Mouse (Mus musculus) kidney, adult 2 months (tissue): ENCODE measurements around the gene Muc15. TPM values are rescaled to one million over a fixed set of nuclear protein-coding genes. Genes with fewer than 3 reads are reported as not detected.

ENCODE experiments used
- DNase-seq: peaks from one replicate; pipeline ENCODE4 v3.0.0; 2021
- H3K27ac ChIP-seq: fragments of 200-500 bp; 2 replicates; pipeline ENCODE4 v1.5.1; 2012; ENCODE audit warnings: low read depth, low read length, control low read depth, inconsistent platforms; ENCODE audit not compliant: insufficient read depth
- H3K27me3 ChIP-seq: fragments of 200-500 bp; replicated peaks from 2 replicates; pipeline ENCODE4 v1.6.1; 2012; ENCODE audit warnings: mild to moderate bottlenecking, moderate library complexity, low read length, inconsistent platforms; ENCODE audit not compliant: control insufficient read depth, insufficient read depth
- H3K36me3 ChIP-seq: fragments of 200-500 bp; 2 replicates; pipeline ENCODE4 v1.6.1; 2012; ENCODE audit warnings: mild to moderate bottlenecking, moderate library complexity, low read length, inconsistent platforms; ENCODE audit not compliant: control insufficient read depth, insufficient read depth
- H3K4me1 ChIP-seq: fragments of 200-500 bp; 2 replicates; pipeline ENCODE4 v1.6.1; 2011; ENCODE audit warnings: low read length; ENCODE audit not compliant: control insufficient read depth, insufficient read depth
- H3K4me3 ChIP-seq: fragments of 200-500 bp; 2 replicates; pipeline ENCODE4 v1.5.1; 2011; ENCODE audit warnings: mild to moderate bottlenecking, low read depth, low read length, control low read depth; ENCODE audit not compliant: insufficient read depth
- CTCF ChIP-seq: fragments of 200-500 bp; conservative IDR thresholded peaks from 2 replicates; pipeline ENCODE4 v1.5.1; 2011; ENCODE audit warnings: low read depth, mild to moderate bottlenecking, control low read depth, low read length, moderate library complexity, mixed read lengths; ENCODE audit not compliant: insufficient read depth, insufficient read length
- POLR2A ChIP-seq: fragments of 200-500 bp; IDR thresholded peaks from one replicate; pipeline ENCODE4 v1.6.1; 2011; ENCODE audit warnings: low read depth, low read length, control low read depth
- WGBS: fragments of 180-500 bp; shearing (Covaris S2); methylation state at CpG from one replicate; pipeline ENCODE4 v1.1.7; 2018; 5-methylcytosine and 5-hydroxymethylcytosine counted together
- polyA plus RNA-seq: library from polyadenylated mRNA; depleted of rRNA; stranded (reverse); fragments of >200 nt; gene quantifications from 2 replicates; pipeline ENCODE4 v1.2.3, GENCODE M21; 2012; rRNA removed

Muc15 gene
- 0.03 TPM in 1 of 2 replicates, not detected in the other for polyA plus RNA-seq

DNA sequence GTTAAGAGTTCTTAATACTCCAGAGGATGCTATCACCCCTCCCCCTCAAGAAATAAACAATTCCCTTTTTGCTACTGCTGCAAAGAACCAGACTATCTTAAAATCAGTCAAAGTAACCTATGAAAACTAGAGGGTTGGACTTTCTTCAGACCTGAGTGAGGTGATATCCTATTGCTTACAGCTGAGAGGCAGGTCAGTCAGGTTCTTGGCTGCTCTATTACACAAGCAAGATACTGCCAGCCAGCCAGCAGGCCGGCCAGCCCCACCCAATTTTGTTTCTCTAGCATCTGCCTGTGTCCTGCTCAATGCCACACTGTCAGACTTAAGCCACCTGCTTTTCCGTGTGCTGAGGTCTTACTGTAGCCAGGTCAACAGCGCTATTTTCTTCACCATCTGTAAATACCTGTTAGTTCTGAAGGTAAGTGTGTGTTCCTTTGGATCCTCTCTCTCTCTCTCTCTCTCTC lies at the start of gene Muc15:
Muc15 (plus strand) TSS at position 51 of the 464 bp plus-strand sequence.
- H3K4me3 ChIP-seq: no peak within 1 kb of the TSS
- no peak for DNase-seq
- H3K36me3 ChIP-seq: no peaks in the 10 kb centered on the region
- TF ChIP-seq POLR2A: no peak
- no peak for TF ChIP-seq CTCF
- H3K27ac ChIP-seq: no peak within 1 kb of the TSS
- H3K4me1 ChIP-seq: no peaks in the 10 kb centered on the region
- H3K27me3 ChIP-seq: no peaks in the 10 kb centered on the region
- 35% methylated on average over 3 of the region's 3 CpGs for WGBS

DNA sequence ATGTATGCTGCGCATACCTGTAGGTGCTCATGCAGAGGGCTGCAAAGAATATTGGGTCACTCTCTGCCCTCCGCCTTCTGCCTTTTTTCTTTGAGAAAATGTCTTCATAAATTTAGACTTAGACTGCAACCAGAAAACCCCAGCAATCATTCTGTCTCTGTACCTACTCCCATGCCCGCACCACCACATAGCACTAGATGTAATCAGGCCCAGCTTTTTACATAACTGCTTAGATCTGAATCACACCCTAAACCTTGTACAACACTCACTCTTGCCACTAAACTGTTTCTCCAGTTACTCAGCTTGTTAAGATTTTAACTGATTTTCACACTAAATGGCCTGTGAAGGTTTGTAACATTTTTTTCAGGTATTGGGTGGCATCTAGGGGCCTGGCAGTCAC lies 11.7 kb upstream of the Muc15 start:
- H3K27me3 ChIP-seq: no peaks in the 10 kb centered on the region
- no peaks in the 10 kb centered on the region for H3K4me1 ChIP-seq
- whole genome bisulfite sequencing: 92% methylated on average over 3 of the region's 3 CpGs
- no peak overlapping the region for H3K27ac ChIP-seq
- DNase-seq: no peak
- H3K4me3 ChIP-seq: no peak overlapping the region
- no peaks in the 10 kb centered on the region for H3K36me3 ChIP-seq
- no peak for TF ChIP-seq POLR2A
- no peak for TF ChIP-seq CTCF

DNA sequence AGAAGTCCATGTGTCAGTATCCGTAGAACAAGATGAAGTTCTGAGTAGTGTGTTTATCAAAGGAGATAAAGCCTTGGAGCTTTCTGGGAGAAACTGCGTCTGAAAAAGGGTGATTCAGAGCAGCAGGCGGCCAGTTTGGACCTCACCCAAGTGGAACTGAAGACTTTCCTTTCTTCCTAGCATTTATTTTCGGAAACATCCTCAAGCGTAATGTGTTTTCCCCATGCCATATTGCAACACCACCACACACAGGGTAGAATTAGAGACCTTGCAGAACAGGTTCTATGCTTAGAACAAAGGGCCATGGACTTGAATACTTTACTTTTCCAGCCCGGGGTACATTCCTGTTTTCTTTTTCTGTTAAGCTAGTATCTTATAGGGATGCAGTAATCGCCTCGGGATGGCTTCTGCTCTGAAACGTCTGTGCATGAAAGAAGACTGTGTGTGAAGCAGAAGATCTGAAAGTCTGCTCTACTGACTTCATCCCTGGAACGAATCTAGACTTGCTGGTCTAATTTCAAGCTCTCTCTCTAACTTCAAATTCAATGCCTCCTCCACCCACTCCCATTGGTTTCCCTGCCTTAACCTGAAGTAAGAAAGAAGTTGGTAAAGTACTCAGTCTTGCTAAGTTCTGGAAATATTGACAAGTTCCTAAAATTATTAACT lies 11.0 kb upstream of the Muc15 start:
- no peak for DNase-seq

DNA sequence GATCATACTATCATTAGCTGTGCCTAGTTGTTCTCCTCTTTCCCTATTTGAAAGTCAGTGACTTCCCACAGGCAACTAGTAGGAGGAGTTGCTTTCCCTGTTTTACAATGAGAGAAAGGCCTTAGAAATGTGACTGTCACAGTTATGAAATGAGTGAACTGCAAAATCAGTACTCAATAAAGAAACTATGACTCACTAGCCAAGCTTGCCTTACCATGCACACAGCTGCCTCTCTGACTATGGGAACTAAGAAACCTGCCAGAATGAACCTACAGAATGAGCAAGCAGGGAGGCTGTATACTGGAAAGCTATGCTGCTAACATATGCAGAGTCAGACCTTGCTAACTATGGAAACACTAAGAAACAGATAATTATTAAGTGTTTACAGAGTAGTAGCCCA lies 2.1 kb upstream of the Muc15 start:
- DNase-seq: no peak
- H3K27me3 ChIP-seq: no peaks in the 10 kb centered on the region
- no peaks in the 10 kb centered on the region for H3K36me3 ChIP-seq
- H3K27ac ChIP-seq: no peak overlapping the region
- H3K4me1 ChIP-seq: no peaks in the 10 kb centered on the region
- TF ChIP-seq CTCF: no peak
- TF ChIP-seq POLR2A: no peak
- H3K4me3 ChIP-seq: no peak overlapping the region

More for the DNA sequence above, 11.0 kb upstream of the Muc15 start:
- H3K27me3 ChIP-seq: no peaks in the 10 kb centered on the region
- WGBS: 68% methylated on average over 10 of the region's 10 CpGs
- H3K4me3 ChIP-seq: no peak overlapping the region
- TF ChIP-seq CTCF: no peak
- TF ChIP-seq POLR2A: no peak
- H3K4me1 ChIP-seq: no peaks in the 10 kb centered on the region
- no peak overlapping the region for H3K27ac ChIP-seq
- H3K36me3 ChIP-seq: no peaks in the 10 kb centered on the region

DNA sequence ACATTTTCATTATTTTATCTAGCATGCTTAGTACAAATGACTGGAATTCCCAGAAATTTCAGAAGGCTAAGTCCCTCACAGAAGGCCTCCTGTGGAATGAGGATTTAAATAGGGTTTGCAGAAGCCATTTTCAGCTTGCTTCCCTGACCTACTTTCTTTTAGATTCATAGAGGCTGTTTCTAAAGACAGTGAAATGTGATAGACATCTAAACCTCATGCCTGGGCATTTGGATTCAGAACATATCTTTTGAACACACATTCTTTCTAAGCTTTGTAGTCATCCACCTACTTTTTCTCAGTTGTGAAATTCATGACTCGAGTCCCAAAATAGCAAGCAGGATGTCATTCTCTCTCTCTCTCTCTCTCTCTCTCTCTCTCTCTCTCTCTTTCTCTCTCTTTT lies 1.1 kb downstream of the Muc15 start:
- Histone ChIP-seq H3K27ac (no peak overlapping the region), H3K4me3 (no peak overlapping the region), H3K4me1 (no peaks in the 10 kb centered on the region), H3K36me3 (no peaks in the 10 kb centered on the region), H3K27me3 (no peaks in the 10 kb centered on the region)
- DNase-seq: no peak
- 79% methylated on average over 1 of the region's 1 CpGs for WGBS
- TF ChIP-seq CTCF (no peak), POLR2A (no peak)

DNA sequence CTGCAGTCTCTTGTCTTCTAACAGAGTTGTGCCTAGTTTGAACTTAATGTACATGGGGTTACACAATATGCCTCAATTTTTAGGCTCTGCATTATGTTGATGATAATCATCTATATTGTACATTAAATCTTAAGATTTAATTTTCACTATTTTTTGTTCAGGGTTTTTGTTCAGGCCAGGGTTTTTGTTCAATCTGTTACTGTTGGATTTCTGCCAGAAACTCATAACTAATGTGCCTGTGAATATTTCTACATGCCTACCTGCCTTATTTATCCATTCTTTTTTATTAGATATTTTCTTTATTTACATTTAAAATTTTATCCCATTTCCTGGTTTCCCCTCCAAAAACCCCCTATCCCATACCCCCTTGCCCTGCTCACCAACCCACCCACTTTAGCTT lies 5.0 kb downstream of the Muc15 start:
- Histone ChIP-seq H3K27ac (no peak overlapping the region), H3K4me1 (no peaks in the 10 kb centered on the region), H3K27me3 (no peaks in the 10 kb centered on the region), H3K4me3 (no peak overlapping the region), H3K36me3 (no peaks in the 10 kb centered on the region)
- TF ChIP-seq CTCF: no peak
- no peak for TF ChIP-seq POLR2A
- no peak for DNase-seq

DNA sequence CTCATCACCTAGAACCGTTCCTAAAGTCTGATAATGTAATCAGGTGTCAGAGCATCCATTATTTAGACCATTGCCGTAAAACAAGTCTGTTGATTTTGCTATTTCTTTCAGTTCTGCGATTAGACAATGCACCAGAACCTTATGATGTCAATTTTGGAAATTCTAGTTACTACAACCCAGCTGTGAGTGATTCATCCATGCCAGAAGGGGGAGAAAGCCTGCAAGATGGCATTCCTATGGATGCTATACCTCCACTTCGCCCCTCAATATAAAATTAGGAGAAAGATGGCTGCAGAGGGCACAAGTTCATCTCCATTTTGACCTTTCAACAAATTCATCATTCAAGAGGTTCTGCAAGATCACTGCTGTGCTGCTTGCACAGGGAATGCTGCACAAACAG lies 16.1 kb downstream of the Muc15 start:
- no peaks in the 10 kb centered on the region for H3K4me1 ChIP-seq
- TF ChIP-seq CTCF: no peak
- no peak for TF ChIP-seq POLR2A
- no peaks in the 10 kb centered on the region for H3K36me3 ChIP-seq
- H3K27ac ChIP-seq: no peak overlapping the region
- DNase-seq: no peak
- H3K4me3 ChIP-seq: no peak overlapping the region
- 75% methylated on average over 4 of the region's 4 CpGs for WGBS
- H3K27me3 ChIP-seq: no peaks in the 10 kb centered on the region; the same call in 1 of the 2 replicates

DNA sequence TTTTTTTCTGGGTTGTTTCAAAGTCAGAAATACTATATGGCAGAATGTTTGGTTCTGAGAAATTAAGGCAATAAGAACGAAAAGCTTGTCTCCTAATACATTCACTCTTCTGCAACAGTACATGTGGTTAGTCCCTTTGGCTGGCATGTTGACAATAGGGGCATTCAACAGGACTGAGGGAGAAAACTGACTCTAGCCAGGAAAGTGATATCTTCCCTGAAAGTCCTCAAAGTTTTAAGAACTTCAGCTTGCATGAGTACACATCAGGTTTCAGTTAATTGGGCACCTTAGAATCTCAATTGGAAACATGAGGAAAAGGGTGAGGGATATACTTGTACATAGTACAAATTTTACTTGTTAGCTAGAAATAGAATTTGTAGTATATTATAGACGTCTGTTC lies 16.8 kb downstream of the Muc15 start:
- DNase-seq: no peak
- Histone ChIP-seq H3K27ac (no peak overlapping the region), H3K27me3 (no peaks in the 10 kb centered on the region; the same call in 1 of the 2 replicates), H3K4me1 (no peaks in the 10 kb centered on the region), H3K36me3 (no peaks in the 10 kb centered on the region), H3K4me3 (no peak overlapping the region)
- 63% methylated on average over 2 of the region's 2 CpGs for WGBS
- no peak for TF ChIP-seq CTCF
- no peak for TF ChIP-seq POLR2A
